Mouse (Mus musculus) cerebellum, postnatal 4 days (tissue): Measurements from ENCODE around the gene Htra3.

Experiments used
- DNase-seq, 2 experiments: peaks; one replicate each; pipeline ENCODE4 v3.0.0; 2022; ENCODE audit warnings: low spot score in 2 of 2, mixed read lengths in 1 of 2

Gene Htra3

DNA sequence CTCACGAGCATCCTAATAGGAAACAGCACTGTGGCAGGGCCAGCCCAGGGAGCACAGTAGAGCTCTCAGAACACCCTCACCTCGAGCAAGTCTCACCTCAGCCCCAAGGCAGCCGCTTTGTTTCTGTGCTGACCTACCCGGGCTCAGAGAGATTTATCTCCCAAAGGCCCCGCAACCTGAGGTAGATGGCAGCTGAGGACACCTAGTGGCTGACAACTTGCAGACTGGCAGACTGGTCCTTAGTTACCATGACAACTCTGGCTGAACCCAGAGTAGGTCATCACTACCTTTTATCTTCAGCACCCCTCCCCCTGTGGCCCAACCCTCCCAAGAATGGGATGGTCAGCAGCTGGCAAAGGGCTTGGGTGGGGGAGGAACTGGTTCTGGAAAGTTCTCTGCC, 16.2 kb upstream of the Htra3 start:
- DNase-seq, result no peak

GRCm38 (mm10) chr5:35693638-35694037, 14.1 kb upstream of the Htra3 start:
- no peak for DNase-seq

DNA sequence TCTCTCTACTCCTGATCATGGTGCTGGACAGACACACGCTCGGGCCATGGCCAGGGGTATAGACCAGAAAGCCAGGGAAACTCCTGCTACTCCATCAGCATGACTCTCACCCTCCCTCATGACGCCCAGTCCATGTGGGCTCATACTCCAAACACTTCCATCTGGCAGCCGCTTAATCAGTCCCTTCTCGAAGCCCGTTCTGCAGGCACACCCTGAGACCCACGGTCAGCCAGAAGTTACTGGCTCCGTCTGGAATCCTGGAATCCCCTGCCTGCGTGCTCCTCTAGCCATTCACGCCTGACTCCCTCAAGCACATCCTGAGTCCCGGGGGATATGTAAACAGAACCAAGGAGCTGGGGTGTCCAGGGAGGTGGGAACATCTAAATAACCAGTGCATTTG, 11.7 kb upstream of the Htra3 start:
- DNase-seq, result no peak

- DNase-seq, result peak in 1 of 2 experiments; percentile 28
Measured at GRCm38 (mm10) chr5:35690485-35691165, 11.0 kb upstream of the Htra3 start.

GRCm38 (mm10) chr5:35689374-35689773, 9.8 kb upstream of the Htra3 start:
- DNase-seq, result no peak

GRCm38 (mm10) chr5:35688851-35689250, 9.3 kb upstream of the Htra3 start:
- DNase-seq, result no peak

DNA sequence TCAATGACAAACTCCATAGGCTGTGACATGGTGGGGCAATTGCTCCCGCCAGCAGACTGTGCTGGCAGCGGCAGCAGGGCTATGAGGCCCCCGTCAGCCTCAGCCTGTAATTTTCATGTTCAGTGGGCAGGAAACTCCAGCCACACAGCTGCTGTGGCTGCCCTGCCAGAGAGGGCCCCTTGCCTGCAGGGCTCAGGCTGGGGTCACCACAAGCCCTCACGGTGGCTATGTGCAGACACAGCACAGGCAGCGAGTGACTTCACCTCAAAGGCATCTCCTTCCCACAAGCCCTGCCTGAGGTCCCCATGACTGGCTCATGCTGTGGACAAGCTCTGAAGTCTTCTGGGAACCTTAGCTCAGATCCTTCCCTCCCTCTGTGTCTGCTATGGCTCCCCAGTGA, 7.5 kb upstream of the Htra3 start:
- DNase-seq, result no peak

DNA sequence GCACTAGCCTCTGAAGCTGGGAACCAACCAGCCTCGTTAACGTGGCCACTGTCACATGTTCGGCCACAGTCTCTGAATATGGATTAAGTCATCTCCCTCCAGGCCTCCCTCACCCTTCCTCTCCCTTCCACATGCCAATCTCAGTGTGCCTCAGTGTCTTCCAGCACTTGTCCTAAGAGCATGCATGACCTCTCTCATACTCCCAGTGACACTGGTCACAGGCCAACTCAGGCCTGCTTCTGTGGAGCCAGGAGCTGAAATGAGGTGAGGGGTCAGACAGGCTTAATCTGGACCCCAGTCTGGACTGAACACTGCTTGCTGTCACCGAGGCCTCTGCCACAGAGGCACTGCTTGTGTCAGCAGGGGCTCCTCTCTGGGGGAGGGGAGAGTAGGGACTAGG, 6.8 kb upstream of the Htra3 start:
- DNase-seq, result no peak

- DNase-seq, result no peak
Measured at GRCm38 (mm10) chr5:35685079-35685478, 5.5 kb upstream of the Htra3 start.

DNA sequence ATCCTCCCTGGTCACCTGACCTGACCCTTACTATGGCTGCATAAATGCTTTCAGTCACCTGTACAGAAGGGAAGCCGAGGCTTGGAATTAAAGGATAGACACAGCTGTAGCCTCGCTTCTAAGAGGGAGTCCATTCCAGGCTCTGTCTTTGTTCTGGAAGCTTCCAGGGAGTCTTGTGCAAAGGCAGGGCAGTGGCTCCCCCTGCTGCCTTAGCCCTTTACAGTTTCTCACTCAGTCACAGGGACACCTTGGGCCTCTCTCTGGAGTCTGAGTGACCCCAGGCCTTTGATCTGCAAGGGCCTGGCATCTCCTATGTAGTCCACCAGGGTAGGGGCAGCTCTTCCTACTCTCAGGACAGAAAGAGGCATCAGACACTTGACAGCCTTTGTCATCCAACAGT, 1.4 kb upstream of the Htra3 start:
- peak in 1 of 2 experiments; percentile 43 for DNase-seq

GRCm38 (mm10) chr5:35676964-35677363, 2.6 kb downstream of the Htra3 start:
- no peak for DNase-seq

DNA sequence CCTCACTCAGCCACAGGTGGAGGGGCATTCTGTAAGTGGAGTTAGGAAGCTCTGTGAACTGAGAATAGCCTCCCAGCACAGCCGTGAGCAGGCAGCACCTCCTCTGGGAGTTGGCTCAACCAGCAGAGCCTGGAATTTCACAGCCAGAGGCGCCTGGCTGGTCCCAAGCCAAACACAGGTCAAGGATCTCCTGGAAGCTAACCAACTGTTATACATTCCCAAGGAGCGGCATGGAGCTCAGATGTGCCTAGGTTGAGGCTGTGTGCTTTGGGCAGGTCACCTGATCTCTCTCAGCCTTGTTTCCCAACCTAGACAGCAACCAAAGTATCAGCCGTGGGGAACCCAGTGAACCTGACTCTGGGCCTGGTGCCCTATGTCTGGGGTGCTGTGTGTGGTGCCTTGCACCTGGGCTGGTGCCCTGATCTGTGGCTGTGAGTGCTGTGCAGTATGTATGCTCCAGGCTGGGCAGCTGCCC, 5.5 kb downstream of the Htra3 start:
- DNase-seq, result no peak

- DNase-seq, result peak in 1 of 2 experiments; percentile 34
Measured at GRCm38 (mm10) chr5:35673086-35673485, 6.5 kb downstream of the Htra3 start.

DNA sequence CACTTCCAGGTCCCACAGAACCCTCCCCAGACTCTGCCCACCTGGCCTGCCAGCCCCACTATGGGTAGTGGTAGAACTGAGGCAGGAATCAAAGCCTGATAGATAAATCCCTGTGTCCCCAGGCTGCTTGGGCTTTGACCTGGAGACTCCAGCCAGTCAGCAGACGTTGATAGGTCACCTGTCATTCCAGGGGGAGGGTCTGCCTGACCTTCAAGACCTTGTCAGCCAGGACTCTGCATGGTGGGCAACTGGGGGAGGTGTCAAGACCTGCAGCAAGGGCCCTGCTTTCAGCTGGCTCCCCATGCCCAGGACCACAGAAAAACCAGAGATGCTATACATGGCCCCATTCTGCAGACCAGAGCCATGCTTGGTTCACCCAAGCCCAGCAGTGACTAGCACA, 7.0 kb downstream of the Htra3 start:
- DNase-seq, result no peak

DNA sequence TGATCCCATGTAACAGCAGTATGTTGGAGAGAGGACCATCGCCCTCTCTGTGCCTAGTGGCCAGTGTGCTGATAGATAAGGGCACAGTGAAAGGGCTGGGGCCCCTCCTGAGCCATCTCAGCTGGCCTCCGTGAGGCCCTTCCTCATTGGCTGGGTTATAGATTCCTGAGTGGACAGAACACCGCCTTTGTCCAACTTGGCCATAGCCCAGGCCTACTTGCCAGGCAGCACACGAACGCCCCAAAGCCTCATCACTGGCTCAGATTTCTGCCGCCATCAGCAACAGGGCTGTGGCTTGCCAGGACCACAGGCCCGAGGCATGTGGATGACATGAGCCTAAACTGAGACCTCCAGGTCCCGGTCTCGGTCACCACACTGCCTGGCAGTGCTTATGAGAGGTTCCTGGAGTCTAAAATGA, 8.1 kb downstream of the Htra3 start:
- DNase-seq, result peak in 1 of 2 experiments; percentile 60

DNA sequence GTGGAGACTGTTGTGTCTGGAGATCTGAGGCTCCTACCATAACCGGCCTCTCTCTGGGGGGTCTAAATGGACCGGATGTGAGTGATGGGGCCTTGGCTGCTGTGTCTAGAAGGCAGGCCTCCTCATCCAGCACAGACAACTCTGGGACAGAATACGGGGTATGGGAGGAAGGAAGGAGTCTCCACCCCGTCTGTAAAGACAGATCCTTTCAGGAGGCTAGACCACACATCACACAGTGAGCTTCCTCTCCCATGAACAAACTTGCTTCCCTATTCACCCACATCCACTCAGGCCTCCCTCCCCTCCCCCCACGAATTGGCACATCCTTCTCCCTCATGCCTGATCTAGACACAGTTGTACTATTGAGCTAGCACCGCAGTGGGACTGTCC, 9.2 kb downstream of the Htra3 start:
- no peak for DNase-seq

DNA sequence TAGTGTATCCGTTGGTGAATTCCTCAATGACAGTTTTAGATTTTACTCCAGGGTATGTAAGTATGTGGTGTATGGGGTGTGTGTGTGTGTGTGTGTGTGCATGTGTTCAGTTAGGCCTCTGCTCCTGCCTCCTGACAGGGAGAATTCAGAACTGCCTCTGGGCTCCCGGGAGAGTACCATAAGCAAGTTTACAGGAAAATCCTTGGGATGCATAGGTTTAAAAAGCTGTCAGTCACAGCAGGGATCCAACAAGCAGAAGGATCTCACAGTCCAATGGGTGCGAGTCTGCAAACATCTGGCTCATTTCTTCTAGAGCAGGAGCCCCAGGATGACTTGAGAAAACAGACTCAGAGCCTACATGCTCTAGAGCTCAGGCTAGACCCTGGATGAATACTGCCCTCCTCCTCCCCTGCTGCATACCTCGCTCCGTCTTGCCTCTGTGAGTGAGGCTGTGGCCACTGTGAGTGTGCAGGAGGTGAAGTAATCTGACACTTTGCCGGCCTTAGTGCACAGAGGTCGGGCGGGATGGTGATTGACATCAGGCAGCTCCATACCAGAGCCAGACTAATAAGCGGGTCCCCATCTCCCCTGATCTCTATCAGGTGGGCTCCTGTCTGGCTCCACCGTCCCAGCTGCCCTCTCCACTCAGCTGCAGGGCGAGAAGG, 9.7 kb downstream of the Htra3 start:
- no peak for DNase-seq

DNA sequence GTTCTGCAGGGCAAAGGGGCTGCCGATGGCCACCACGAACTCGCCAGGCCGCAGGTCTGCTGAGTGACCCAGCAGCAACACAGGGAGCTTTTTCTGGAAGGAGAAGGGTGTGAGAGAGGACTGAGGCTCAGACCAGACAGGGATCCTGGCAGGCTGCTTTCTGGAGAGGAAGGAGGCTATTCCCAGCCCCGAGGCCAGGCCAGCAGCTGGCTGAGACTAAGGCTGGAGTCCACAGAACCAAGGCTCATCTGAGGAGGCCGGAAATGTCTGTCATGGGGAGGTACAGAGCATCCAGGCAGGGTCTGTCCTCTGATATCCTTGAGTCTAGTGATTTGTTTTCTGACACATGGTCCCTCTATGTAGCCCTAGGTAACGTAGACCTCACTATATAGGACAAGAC, 13.4 kb downstream of the Htra3 start:
- DNase-seq, result no peak

DNA sequence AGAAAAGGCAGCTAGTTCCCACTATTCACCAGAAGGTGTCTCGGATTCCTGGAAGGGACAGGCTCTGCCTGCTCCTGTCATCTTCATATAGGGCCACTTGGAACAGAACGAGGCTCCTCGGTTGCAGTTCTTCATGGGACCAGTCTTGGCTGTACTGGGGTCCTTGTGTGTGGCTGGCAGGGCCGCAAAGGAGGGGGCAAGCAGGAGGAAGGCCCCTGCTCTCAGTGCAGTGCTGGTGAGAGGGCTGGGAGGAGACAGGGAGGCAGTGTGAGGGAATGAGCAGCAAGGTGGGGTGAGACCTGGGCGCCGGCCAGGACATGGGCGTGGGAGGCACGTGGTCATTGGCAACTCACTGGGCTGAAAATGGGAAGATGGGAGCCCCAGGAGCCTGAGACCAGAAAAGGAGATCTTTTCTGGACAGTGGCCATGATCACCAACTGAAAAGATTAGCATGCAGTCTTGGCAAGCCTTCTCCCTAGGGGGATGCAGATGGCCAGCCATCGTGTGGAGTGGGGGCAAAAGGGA, 17.5 kb downstream of the Htra3 start:
- DNase-seq, result no peak

GRCm38 (mm10) chr5:35661210-35661609, 18.4 kb downstream of the Htra3 start:
- no peak for DNase-seq

- DNase-seq, result no peak
Measured at GRCm38 (mm10) chr5:35659503-35659902, 20.1 kb downstream of the Htra3 start.

DNA sequence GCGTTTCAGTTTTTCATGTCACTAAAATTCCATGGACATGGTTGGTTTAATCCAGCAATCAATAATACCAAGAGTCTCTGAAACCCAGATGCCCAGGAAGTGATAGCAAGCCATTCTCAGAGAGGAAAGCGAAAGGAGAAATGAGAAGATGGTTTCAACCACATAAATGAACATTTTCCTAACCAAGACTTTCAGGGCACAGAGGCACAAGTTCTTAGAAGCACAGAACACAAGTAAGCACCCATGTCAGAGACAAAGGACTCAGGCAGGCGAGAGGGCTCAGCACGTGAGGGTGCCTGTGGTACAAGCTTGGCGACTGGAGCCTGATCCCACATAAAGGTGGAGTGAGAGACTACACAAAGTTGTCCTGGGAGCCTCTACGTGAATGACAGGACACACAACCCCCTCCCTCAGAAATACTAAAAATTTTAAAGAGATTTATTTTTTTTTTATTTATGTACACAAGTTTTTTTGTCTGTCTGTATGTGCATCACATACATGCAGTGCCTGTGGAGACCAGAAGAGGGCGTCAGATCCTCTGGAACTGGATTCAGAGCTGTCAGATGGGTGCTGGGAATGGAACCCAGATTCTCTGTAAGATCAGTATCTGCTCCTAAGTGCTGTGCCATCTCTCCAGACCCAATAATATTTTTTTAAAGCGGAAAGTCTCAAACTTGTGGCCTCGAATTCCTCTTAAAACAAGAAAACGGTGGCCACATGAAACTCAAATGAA, 23.7 kb downstream of the Htra3 start:
- DNase-seq, result no peak
